Mouse (Mus musculus) brain, adult 2 months (tissue): ENCODE measurements around the gene Hcfc2.

ENCODE experiments used
- DNase-seq: peaks from one replicate; pipeline ENCODE4 v3.0.0; 2011; ENCODE audit warnings: low read depth, low spot score

Hcfc2 gene

GRCm38 (mm10) chr10:82699296-82699941, 3.5 kb downstream of the Hcfc2 start:
- DNase-seq = peak; percentile 30

DNA sequence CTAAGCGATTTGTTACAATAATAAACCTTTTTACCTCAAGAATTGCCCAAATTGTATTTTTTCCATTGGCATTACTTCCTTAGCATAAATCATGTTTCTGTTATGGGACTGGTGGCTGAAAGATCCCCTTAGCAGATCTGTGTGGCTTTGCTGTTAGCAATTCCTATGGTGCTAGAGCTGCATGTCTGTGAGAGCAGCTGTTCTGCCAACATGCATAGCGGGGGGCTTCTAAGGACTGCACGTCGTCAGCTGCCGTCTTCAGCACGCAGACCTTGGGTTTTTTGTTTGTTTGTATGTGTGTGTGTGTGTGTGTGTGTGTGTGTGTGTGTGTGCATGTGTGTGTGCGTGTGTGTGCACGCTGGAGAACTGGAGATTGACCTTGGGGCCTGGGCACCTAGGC, 45.4 kb downstream of the Hcfc2 start:
- DNase-seq = no peak

GRCm38 (mm10) chr10:82741876-82742275, 45.9 kb downstream of the Hcfc2 start:
- no peak for DNase-seq

GRCm38 (mm10) chr10:82742578-82742977, 46.6 kb downstream of the Hcfc2 start:
- DNase-seq = no peak

- peak; percentile 41 for DNase-seq
Observed at GRCm38 (mm10) chr10:82744296-82744695, 48.3 kb downstream of the Hcfc2 start.

- no peak for DNase-seq
Observed at GRCm38 (mm10) chr10:82745301-82745700, 49.3 kb downstream of the Hcfc2 start.

GRCm38 (mm10) chr10:82746988-82747850, 51.3 kb downstream of the Hcfc2 start:
- no peak for DNase-seq

GRCm38 (mm10) chr10:82750778-82751177, 54.8 kb downstream of the Hcfc2 start:
- no peak for DNase-seq

DNA sequence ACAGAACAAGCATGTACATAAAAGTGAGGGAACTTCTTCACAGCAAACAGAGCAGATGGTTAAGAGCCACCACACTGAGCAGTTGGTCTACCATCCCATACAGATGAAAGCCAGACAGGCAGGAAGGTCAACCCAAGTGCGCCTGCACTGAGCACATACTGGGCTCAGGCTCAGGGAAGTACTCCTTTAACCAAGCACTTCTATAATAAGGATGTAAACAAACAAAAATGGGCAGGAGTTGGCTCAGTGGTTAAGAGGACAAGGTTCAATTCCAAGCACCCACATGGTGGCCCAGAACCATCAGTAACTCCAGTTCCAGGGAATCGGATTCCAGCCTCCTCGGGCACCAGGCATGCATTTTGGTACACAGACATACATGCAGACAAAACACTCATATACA, 57.0 kb downstream of the Hcfc2 start:
- DNase-seq = no peak

- DNase-seq = no peak
Observed at GRCm38 (mm10) chr10:82754642-82755041, 58.7 kb downstream of the Hcfc2 start.

- peak; percentile 55 for DNase-seq
Observed at GRCm38 (mm10) chr10:82755213-82755890, 59.4 kb downstream of the Hcfc2 start.

DNA sequence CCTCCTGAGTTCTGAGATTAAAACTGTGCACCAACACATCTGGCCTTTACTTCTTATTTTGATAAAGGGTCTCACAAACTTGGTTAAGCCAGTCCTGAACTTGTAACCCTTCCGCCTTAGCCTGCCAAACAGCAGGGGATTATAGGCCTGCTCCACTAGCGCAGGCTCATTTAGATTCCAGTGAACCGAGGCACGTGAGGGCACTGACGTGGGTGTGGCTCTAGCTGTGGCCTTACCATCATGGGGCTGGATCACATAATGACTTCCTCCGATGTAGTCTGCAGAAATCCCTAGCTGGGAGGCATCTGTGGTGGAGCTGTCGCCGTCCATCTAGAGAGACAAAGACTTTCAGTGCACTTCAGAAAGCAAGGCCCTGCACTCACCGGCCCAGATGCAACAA, 60.5 kb downstream of the Hcfc2 start:
- no peak for DNase-seq

DNA sequence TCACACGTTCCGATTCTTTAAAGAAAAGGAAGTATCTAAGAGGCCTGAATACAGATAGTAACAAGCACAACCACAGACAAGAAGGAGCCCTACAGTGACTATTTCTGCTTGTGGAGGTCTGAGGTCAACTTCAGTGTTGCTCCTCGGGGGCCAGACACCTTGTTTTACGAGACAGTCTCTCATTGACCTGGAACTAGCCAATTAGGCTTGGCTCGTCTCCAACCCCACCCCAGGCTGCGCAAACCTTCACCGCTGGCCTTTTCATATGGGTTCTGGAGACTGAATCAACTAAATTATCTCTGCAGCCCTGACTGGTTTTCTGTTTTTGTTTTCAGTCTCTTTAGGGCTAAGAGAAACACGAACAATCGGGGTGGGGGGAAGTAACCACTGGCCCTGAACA, 61.4 kb downstream of the Hcfc2 start:
- no peak for DNase-seq

GRCm38 (mm10) chr10:82758368-82758767, 62.4 kb downstream of the Hcfc2 start:
- DNase-seq = peak; percentile 53

GRCm38 (mm10) chr10:82758878-82759277, 62.9 kb downstream of the Hcfc2 start:
- DNase-seq = no peak

- DNase-seq = no peak
Observed at GRCm38 (mm10) chr10:82759706-82760105, 63.7 kb downstream of the Hcfc2 start.

- peak; percentile 86 for DNase-seq
Observed at GRCm38 (mm10) chr10:82761037-82761811, 65.3 kb downstream of the Hcfc2 start.

DNA sequence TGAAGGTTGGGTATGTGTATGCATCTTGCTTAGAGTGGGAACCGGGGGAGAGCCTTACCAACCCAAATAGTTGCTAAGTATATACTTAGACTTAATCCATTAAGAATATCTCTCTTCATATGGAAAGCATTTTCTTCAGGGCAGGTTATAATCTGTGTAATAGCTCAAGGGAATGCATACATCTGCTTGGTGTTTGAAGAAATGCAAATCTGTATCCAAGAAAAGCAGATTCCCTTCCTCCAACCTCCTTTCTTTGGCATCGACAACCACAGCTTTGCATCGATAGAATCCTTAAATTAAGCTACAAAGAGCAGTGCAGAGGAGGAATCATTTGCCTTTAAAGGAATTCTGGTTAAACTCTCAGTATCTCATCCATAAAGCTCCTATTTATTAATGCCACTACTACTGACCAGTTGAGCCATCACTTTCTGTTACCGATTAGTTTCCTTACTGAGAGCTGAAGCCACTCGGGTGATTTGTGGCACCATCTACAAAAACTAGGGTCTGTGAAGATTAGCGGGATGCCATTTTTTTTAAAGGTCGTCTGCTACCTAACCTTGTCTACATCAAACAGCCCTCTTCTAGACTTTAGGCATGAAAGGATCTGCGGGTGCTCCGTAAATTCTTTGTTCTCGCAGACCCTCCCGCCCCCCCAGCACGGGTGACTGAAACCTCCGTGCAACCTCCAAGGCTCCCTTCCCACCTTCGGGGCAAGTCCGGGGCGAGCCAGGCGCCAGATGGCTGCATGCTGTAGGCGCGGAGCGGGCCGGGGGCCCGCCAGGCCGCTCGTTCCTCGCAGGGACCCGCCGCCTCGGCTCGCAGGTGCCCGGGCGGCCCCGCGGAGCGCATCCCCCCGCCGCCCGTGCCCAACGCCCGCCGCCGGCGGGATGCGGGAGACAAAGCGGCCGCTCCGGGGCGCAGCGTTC, 67.1 kb downstream of the Hcfc2 start:
- DNase-seq = peak; percentile 61

DNA sequence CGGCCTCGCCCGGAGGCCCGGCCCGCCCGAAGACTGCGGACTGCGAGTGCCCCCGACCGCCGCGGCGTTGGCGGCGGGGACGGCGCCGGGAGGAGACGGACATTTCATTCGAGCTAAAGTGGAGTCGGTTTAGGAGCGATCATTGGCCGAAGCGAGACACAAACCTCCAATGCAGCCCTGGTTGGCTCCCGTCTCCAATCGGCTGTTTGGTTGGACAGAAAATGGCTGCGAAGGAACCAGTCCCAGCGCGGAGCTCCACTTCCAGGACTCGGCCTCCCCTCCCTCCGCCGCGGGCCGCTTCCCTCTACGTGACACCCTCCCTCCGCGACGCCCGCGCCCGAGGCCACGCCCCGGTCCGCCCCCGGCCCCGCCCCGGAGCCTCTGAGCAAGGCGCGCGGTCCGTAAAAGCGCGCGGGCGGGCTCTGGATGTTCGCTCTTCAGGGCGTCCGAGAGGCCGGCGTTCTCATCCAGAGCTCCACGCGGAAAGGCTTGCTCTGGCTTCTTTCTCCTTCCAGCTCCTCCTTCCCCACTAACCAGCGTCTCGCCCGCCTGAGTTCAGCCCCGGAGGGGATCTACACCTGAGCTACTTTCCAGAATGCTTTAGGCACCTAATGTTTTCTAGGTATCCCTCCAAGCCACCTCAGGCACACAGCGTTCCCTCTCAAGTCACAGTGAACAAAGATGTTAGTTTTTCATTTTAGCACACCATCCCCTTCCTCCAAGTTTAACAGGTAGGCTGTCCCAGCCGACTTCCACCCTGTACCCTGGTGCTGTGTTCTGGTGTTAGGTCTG, 68.1 kb downstream of the Hcfc2 start, which contains the start of gene Nfyb:
Nfyb (minus strand) TSS at position 305 of the 792 bp plus-strand sequence.
- DNase-seq = peak; percentile 100

DNA sequence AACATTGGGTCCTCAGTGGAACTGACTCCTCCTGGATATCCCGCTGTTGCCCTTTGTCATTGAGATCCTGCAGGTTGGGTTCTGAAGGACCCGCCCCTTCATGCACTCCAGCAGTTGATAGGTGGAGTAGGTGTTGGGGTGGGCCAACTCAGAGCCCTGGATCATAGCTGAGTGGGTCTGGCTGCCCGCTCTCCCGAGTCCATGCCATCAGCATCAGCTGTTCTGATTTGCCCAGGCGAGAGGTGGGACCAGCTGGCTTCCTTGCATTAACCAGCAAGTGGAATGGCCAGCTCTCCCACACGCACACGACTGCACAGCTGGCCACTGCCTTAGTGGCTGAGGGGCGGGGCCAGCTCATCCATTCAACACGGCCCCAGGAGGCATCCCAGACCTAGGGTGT, 72.9 kb downstream of the Hcfc2 start:
- DNase-seq = no peak
